ENCODE assay signal across 10 mouse cellular contexts in genomic region chr12:90903991-90904390, GRCm38 (mm10).
A peak's percentile ranks its signal among the peaks of the same experiment; 100 is the strongest.
DNase-seq lines count a peak whose midpoint lies in the region; ATAC-seq lines count a peak whose summit lies in the region.
"Had no signal": no experiment of that assay in that cellular context is flagged by ENCODE, and none has a peak within 500 bp of the region (broad histone marks: within the 10 kb centered on the region; RNA-seq: fewer than 3 reads in every experiment).

No protein-coding gene starts in this region.

- DNase-seq in hindbrain, embryonic 11.5 days (ENCODE audit: low spot score): peak; percentile 20
- DNase-seq in 3T3-L1 (ENCODE audit: low read depth, low spot score) (peak; percentile 46), liver (no peak)
- DNase-seq in Muller cell, postnatal 12 days (ENCODE audit: inconsistent ontology term): peak; percentile 25
- peak; percentile 1 for DNase-seq in induced T-regulatory cell, adult 2 months (ENCODE audit: low read depth)
- DNase-seq in midbrain, embryonic 11.5 days (ENCODE audit: low spot score, missing footprints): no peak
- DNase-seq in urinary bladder, postnatal 4 days (ENCODE audit: low spot score in 2 of 2): no peak

- H3K4me2 ChIP-seq in hindbrain, embryonic 11.5 days (replicated peaks; ENCODE audit: low read depth, low read length): no peak overlapping the region
- H3K4me2 ChIP-seq in hindbrain, embryonic 12.5 days (replicated peaks): no peak overlapping the region
- no peak overlapping the region for H3K4me2 ChIP-seq in midbrain, embryonic 11.5 days
- H3K4me2 ChIP-seq: embryonic facial prominence, embryonic 15.5 days; hindbrain, embryonic 13.5 days had no signal

- H3K36me3 ChIP-seq in hindbrain, embryonic 11.5 days (ENCODE audit: control insufficient read depth, insufficient read depth, low read length): no peaks in the 10 kb centered on the region
- no peaks in the 10 kb centered on the region for H3K36me3 ChIP-seq in hindbrain, embryonic 12.5 days
- H3K36me3 ChIP-seq in midbrain, embryonic 11.5 days (ENCODE audit: control insufficient read depth, insufficient read depth, low read length): no peaks in the 10 kb centered on the region
- H3K36me3 ChIP-seq: embryonic facial prominence, embryonic 15.5 days; hindbrain, embryonic 13.5 days had no signal

- H3K4me1 ChIP-seq in hindbrain, embryonic 11.5 days (replicated peaks; ENCODE audit: control insufficient read depth, insufficient read depth, low read length): no peaks in the 10 kb centered on the region
- no peaks in the 10 kb centered on the region for H3K4me1 ChIP-seq in hindbrain, embryonic 12.5 days
- no peaks in the 10 kb centered on the region for H3K4me1 ChIP-seq in midbrain, embryonic 11.5 days (ENCODE audit: control insufficient read depth, insufficient read depth, low read length)
- H3K4me1 ChIP-seq: embryonic facial prominence, embryonic 15.5 days; hindbrain, embryonic 13.5 days had no signal

- no peaks in the 10 kb centered on the region for H3K27me3 ChIP-seq in hindbrain, embryonic 11.5 days (ENCODE audit: control insufficient read depth, insufficient read depth, low read length)
- H3K27me3 ChIP-seq in hindbrain, embryonic 12.5 days: no peaks in the 10 kb centered on the region
- no peaks in the 10 kb centered on the region for H3K27me3 ChIP-seq in midbrain, embryonic 11.5 days (ENCODE audit: control insufficient read depth, insufficient read depth, low read length)
- H3K27me3 ChIP-seq: embryonic facial prominence, embryonic 15.5 days; hindbrain, embryonic 13.5 days had no signal

- no peak overlapping the region for H3K9ac ChIP-seq in hindbrain, embryonic 11.5 days (ENCODE audit: low read depth, low read length)
- H3K9ac ChIP-seq in hindbrain, embryonic 12.5 days: no peak overlapping the region
- H3K9ac ChIP-seq in midbrain, embryonic 11.5 days (ENCODE audit: low read length): no peak overlapping the region
- H3K9ac ChIP-seq: embryonic facial prominence, embryonic 15.5 days; hindbrain, embryonic 13.5 days had no signal

- H3K27ac ChIP-seq in hindbrain, embryonic 11.5 days (ENCODE audit: low read depth, low read length): no peak overlapping the region
- no peak overlapping the region for H3K27ac ChIP-seq in hindbrain, embryonic 12.5 days
- no peak overlapping the region for H3K27ac ChIP-seq in midbrain, embryonic 11.5 days (ENCODE audit: low read depth, low read length)
- H3K27ac ChIP-seq: embryonic facial prominence, embryonic 15.5 days; hindbrain, embryonic 13.5 days had no signal

- H3K4me3 ChIP-seq in hindbrain, embryonic 11.5 days (ENCODE audit: low read depth, low read length): no peak overlapping the region
- H3K4me3 ChIP-seq in hindbrain, embryonic 12.5 days: no peak overlapping the region
- no peak overlapping the region for H3K4me3 ChIP-seq in midbrain, embryonic 11.5 days (ENCODE audit: low read depth, low read length)
- H3K4me3 ChIP-seq: embryonic facial prominence, embryonic 15.5 days; hindbrain, embryonic 13.5 days had no signal

- H3K9me3 ChIP-seq in hindbrain, embryonic 11.5 days (ENCODE audit: control insufficient read depth, low read length): no peaks in the 10 kb centered on the region
- no peaks in the 10 kb centered on the region for H3K9me3 ChIP-seq in hindbrain, embryonic 12.5 days (replicated peaks)
- H3K9me3 ChIP-seq in midbrain, embryonic 11.5 days (ENCODE audit: control insufficient read depth, low read length): no peaks in the 10 kb centered on the region
- H3K9me3 ChIP-seq: embryonic facial prominence, embryonic 15.5 days; hindbrain, embryonic 13.5 days had no signal

- ATAC-seq in hindbrain, embryonic 11.5 days (ENCODE audit: low FRiP score): no peak
- ATAC-seq in hindbrain, embryonic 12.5 days (ENCODE audit: low FRiP score): no peak
- ATAC-seq in midbrain, embryonic 11.5 days (ENCODE audit: low FRiP score): no peak

- 75% methylated on average over 6 of the region's 6 CpGs for WGBS in hindbrain, embryonic 11.5 days
- WGBS in hindbrain, embryonic 12.5 days: 83% methylated on average over 6 of the region's 6 CpGs
- WGBS in midbrain, embryonic 11.5 days: 76% methylated on average over 6 of the region's 6 CpGs

Comparison
In these comparisons a context has a peak if more than half of its experiments do, and no peak if none do; other contexts are left out.
1. DNase-seq: peak in hindbrain, embryonic 11.5 days (single experiment), 3T3-L1 (single experiment), Muller cell, postnatal 12 days (single experiment) and induced T-regulatory cell, adult 2 months (single experiment); none in liver (single experiment), midbrain, embryonic 11.5 days (single experiment) and urinary bladder, postnatal 4 days (0 of 2).